In genomic region chr4:126156617-126157016, GRCm38 (mm10) we compare ENCODE assay signal across 9 mouse cellular contexts. TPM values are rescaled to one million over a fixed set of nuclear protein-coding genes. Genes with fewer than 3 reads are reported as not detected.
DNase-seq lines count a peak whose midpoint lies in the region; ATAC-seq and TF ChIP-seq lines count a peak whose summit lies in the region.
"Had no signal": no experiment of that assay in that cellular context is flagged by ENCODE, and none has a peak within 500 bp of the region (broad histone marks: within the 10 kb centered on the region; RNA-seq: fewer than 3 reads in every experiment).

No protein-coding gene starts in this region.

- no peak for TF ChIP-seq POLR2A in MEL (IDR thresholded peaks at IDR 0.05; ENCODE audit: control insufficient read depth in 1 of 2, insufficient read depth in 1 of 2, low read depth in 1 of 2, low read length in 2 of 2, poor library complexity in 1 of 2)
- TF ChIP-seq POLR2A in small intestine, adult 2 months (IDR thresholded peaks at IDR 0.05; ENCODE audit: low read depth, low read length) = no peak

- peaks cover 10% of the 10 kb centered on the region for H3K36me3 ChIP-seq in kidney, embryonic 16.5 days (ENCODE audit: insufficient read depth, low read length)
- no peaks in the 10 kb centered on the region for H3K36me3 ChIP-seq in MEL (ENCODE audit: control insufficient read depth in 1 of 2, insufficient read depth in 2 of 2, low read length in 2 of 2)
- 0 out of 2 replicates have a peak, but pooled peaks cover 3% of the 10 kb centered on the region for H3K36me3 ChIP-seq in intestine, embryonic 15.5 days
- no peaks in the 10 kb centered on the region for H3K36me3 ChIP-seq in small intestine, adult 2 months (ENCODE audit: control insufficient read depth, insufficient read depth, low read length)
- H3K36me3 ChIP-seq: neural tube, embryonic 12.5 days had no signal

- no peak overlapping the region for H3K9ac ChIP-seq in kidney, embryonic 16.5 days (replicated peaks; ENCODE audit: low read length)
- H3K9ac ChIP-seq in MEL (ENCODE audit: control insufficient read depth, low read depth, low read length, poor library complexity, severe bottlenecking) = no peak overlapping the region
- no peak overlapping the region for H3K9ac ChIP-seq in intestine, embryonic 15.5 days
- H3K9ac ChIP-seq: neural tube, embryonic 12.5 days had no signal

- H3K4me1 ChIP-seq in kidney, embryonic 16.5 days (ENCODE audit: insufficient read depth, low read length) = peaks cover 22% of the 10 kb centered on the region
- no peaks in the 10 kb centered on the region for H3K4me1 ChIP-seq in MEL (ENCODE audit: control insufficient read depth in 1 of 2, insufficient read depth in 2 of 2, low read length in 2 of 2)
- peaks cover 20% of the 10 kb centered on the region for H3K4me1 ChIP-seq in intestine, embryonic 15.5 days (replicated peaks)
- peaks cover 7% of the 10 kb centered on the region; the same call in 1 of the 2 replicates for H3K4me1 ChIP-seq in small intestine, adult 2 months (ENCODE audit: control insufficient read depth, insufficient read depth, insufficient read length, low read length)
- H3K4me1 ChIP-seq: neural tube, embryonic 12.5 days had no signal

- 61% methylated on average over 5 of the region's 5 CpGs for WGBS in kidney, embryonic 16.5 days
- 55% methylated on average over 5 of the region's 5 CpGs for WGBS in intestine, embryonic 15.5 days
- WGBS in small intestine, adult 2 months = 70% methylated on average over 5 of the region's 5 CpGs

- DNase-seq in kidney, adult 8-10 months = no peak
- DNase-seq in MEL (ENCODE audit: low read depth, low spot score) = peak; percentile 49
- DNase-seq in frontal cortex, postnatal 36 days (ENCODE audit: low spot score in 2 of 2) = no peak
- DNase-seq in embryo, embryonic 10.5 days (ENCODE audit: low spot score) = no peak
- no peak for DNase-seq in urinary bladder, postnatal 10 days (ENCODE audit: low spot score)

- TF ChIP-seq EP300 in MEL (IDR thresholded peaks at IDR 0.05; ENCODE audit: low read depth in 1 of 2, low read length in 2 of 2) = no peak

- TF ChIP-seq RAD21 in MEL (IDR thresholded peaks at IDR 0.05; ENCODE audit: low read depth, low read length) = peak; percentile 26

- peak; percentile 66 to 97 (median 76) for TF ChIP-seq CTCF in MEL (IDR thresholded peaks at IDR 0.05 in 2 of 3, conservative IDR thresholded peaks at IDR 0.05 in 1 of 3; ENCODE audit: control insufficient read depth in 1 of 3, insufficient read depth in 1 of 3, low read depth in 2 of 3, low read length in 3 of 3, poor library complexity in 1 of 3, severe bottlenecking in 1 of 3)
- TF ChIP-seq CTCF in small intestine, adult 2 months (IDR thresholded peaks at IDR 0.05; ENCODE audit: extremely low read depth, insufficient read length, insufficient replicate concordance, low read depth, low read length) = peak; percentile 80

- H3K79me2 ChIP-seq in MEL (ENCODE audit: control insufficient read depth, insufficient read depth, low read length, poor library complexity) = no peaks in the 10 kb centered on the region

- H3K4me3 ChIP-seq in kidney, embryonic 16.5 days (ENCODE audit: low read length) = no peak overlapping the region
- no peak overlapping the region for H3K4me3 ChIP-seq in MEL (ENCODE audit: control insufficient read depth in 1 of 2, insufficient read depth in 1 of 2, low read depth in 2 of 2, low read length in 2 of 2)
- H3K4me3 ChIP-seq in intestine, embryonic 15.5 days (replicated peaks) = no peak overlapping the region
- H3K4me3 ChIP-seq in small intestine, adult 2 months (ENCODE audit: low read depth, low read length) = no peak overlapping the region
- H3K4me3 ChIP-seq: neural tube, embryonic 12.5 days had no signal

- H3K27me3 ChIP-seq in kidney, embryonic 16.5 days (ENCODE audit: insufficient read depth, low read length) = no peaks in the 10 kb centered on the region
- H3K27me3 ChIP-seq in MEL (ENCODE audit: control insufficient read depth in 1 of 2, insufficient read depth in 2 of 2, low read length in 2 of 2) = no peaks in the 10 kb centered on the region
- no peaks in the 10 kb centered on the region for H3K27me3 ChIP-seq in intestine, embryonic 15.5 days (replicated peaks)
- no peaks in the 10 kb centered on the region for H3K27me3 ChIP-seq in small intestine, adult 2 months (ENCODE audit: control insufficient read depth, insufficient read depth, low read length)
- H3K27me3 ChIP-seq: neural tube, embryonic 12.5 days had no signal

- no peaks in the 10 kb centered on the region for H3K9me3 ChIP-seq in kidney, embryonic 16.5 days (ENCODE audit: low read length)
- no peaks in the 10 kb centered on the region for H3K9me3 ChIP-seq in MEL (replicated peaks; ENCODE audit: insufficient read depth, low read length)
- no peaks in the 10 kb centered on the region for H3K9me3 ChIP-seq in intestine, embryonic 15.5 days
- H3K9me3 ChIP-seq: neural tube, embryonic 12.5 days had no signal

- H3K4me2 ChIP-seq in kidney, embryonic 16.5 days (replicated peaks; ENCODE audit: low read depth, low read length) = no peak overlapping the region
- no peak overlapping the region for H3K4me2 ChIP-seq in intestine, embryonic 15.5 days (replicated peaks)
- H3K4me2 ChIP-seq: neural tube, embryonic 12.5 days had no signal

- no peak for ATAC-seq in kidney, embryonic 16.5 days (ENCODE audit: low FRiP score, low TSS enrichment)
- no peak for ATAC-seq in intestine, embryonic 15.5 days

- peak overlapping the region; percentile 93 for H3K27ac ChIP-seq in kidney, embryonic 16.5 days (ENCODE audit: low read length)
- H3K27ac ChIP-seq in MEL (ENCODE audit: control insufficient read depth, low read depth, low read length) = no peak overlapping the region
- H3K27ac ChIP-seq in intestine, embryonic 15.5 days = peak overlapping the region; percentile 69
- H3K27ac ChIP-seq in small intestine, adult 2 months (ENCODE audit: insufficient read depth, low read depth, low read length) = no peak overlapping the region

TF ChIP-seq in MEL, 35 proteins besides CTCF, POLR2A, EP300 and RAD21:
- TF ChIP-seq BHLHE40 (IDR thresholded peaks at IDR 0.05; ENCODE audit: borderline replicate concordance, low read depth, low read length) = no peak
- no peak for TF ChIP-seq GATA1 (IDR thresholded peaks at IDR 0.05; ENCODE audit: low read depth, low read length)
- 0 out of 2 replicates have a peak, but pooled peaks have one; percentile 14 for TF ChIP-seq ZC3H11A (IDR thresholded peaks at IDR 0.05; ENCODE audit: low read depth, low read length)
- peak; percentile 55 for TF ChIP-seq SMC3 (IDR thresholded peaks at IDR 0.05; ENCODE audit: low read depth, low read length)

RNA-seq across cellular contexts. Expression of gene Sh3d21, which starts 6.7 kb away (rescaled TPM):
- 9.1 and 10.5 TPM in 2 replicates for polyA plus RNA-seq in kidney, embryonic 16.5 days (2015; fragmentation: Nextera tagmentation; extraction: Ambion mirVana)
- 0.31 and 0.56 TPM in 2 replicates for total RNA-seq in MEL (2012; rRNA removed)
- polyA plus RNA-seq in MEL (2012; ENCODE audit: insufficient read depth in 1 of 2, insufficient read length in 2 of 2, low read depth in 1 of 2, low replicate concordance in 2 of 2, missing spikeins in 1 of 2) = 1 to 10 TPM in 1 of 2 experiments, not detected in 1; 1.3 TPM
- 12.8 and 12.9 TPM in 2 replicates for polyA plus RNA-seq in intestine, embryonic 15.5 days (2015; fragmentation: Nextera tagmentation; extraction: Ambion mirVana)
- 5.2 and 6.5 TPM in 2 replicates for polyA plus RNA-seq in small intestine, adult 2 months (2012; rRNA removed)

RNA-seq across cellular contexts. Expression of gene Eva1b, which starts 9.1 kb away (rescaled TPM):
- 99.9 and 103 TPM in 2 replicates for polyA plus RNA-seq in kidney, embryonic 16.5 days (2015; fragmentation: Nextera tagmentation; extraction: Ambion mirVana)
- total RNA-seq in MEL (2012; rRNA removed) = 9.3 and 9.6 TPM in 2 replicates
- polyA plus RNA-seq in MEL (2012; ENCODE audit: insufficient read depth in 1 of 2, insufficient read length in 2 of 2, low read depth in 1 of 2, low replicate concordance in 2 of 2, missing spikeins in 1 of 2) = 10 to 100 TPM in 1 of 2 experiments, not detected in 1; 12.2 TPM
- 41.8 and 44.6 TPM in 2 replicates for polyA plus RNA-seq in intestine, embryonic 15.5 days (2015; fragmentation: Nextera tagmentation; extraction: Ambion mirVana)
- 45.0 and 54.3 TPM in 2 replicates for polyA plus RNA-seq in small intestine, adult 2 months (2012; rRNA removed)

RNA-seq across cellular contexts. Expression of gene Thrap3, which starts 45.9 kb away (rescaled TPM):
- polyA plus RNA-seq in kidney, embryonic 16.5 days (2015; fragmentation: Nextera tagmentation; extraction: Ambion mirVana) = 210 and 218 TPM in 2 replicates
- total RNA-seq in MEL (2012; rRNA removed) = 158 and 177 TPM in 2 replicates
- polyA plus RNA-seq in MEL (2012; ENCODE audit: insufficient read depth in 1 of 2, insufficient read length in 2 of 2, low read depth in 1 of 2, low replicate concordance in 2 of 2, missing spikeins in 1 of 2) = 100 to 1,000 TPM; 310 to 471 TPM
- polyA plus RNA-seq in intestine, embryonic 15.5 days (2015; fragmentation: Nextera tagmentation; extraction: Ambion mirVana) = 172 and 202 TPM in 2 replicates
- 10.0 and 22.1 TPM in 2 replicates for polyA plus RNA-seq in small intestine, adult 2 months (2012; rRNA removed)

RNA-seq across cellular contexts. Expression of gene Stk40, which starts 52.9 kb away (rescaled TPM):
- polyA plus RNA-seq in kidney, embryonic 16.5 days (2015; fragmentation: Nextera tagmentation; extraction: Ambion mirVana) = 43.9 and 44.5 TPM in 2 replicates
- 16.8 and 30.4 TPM in 2 replicates for total RNA-seq in MEL (2012; rRNA removed)
- polyA plus RNA-seq in MEL (2012; ENCODE audit: insufficient read depth in 1 of 2, insufficient read length in 2 of 2, low read depth in 1 of 2, low replicate concordance in 2 of 2, missing spikeins in 1 of 2) = 100 to 1,000 TPM in 1 of 2 experiments, 10 to 100 TPM in 1; 79.4 to 270 TPM
- polyA plus RNA-seq in intestine, embryonic 15.5 days (2015; fragmentation: Nextera tagmentation; extraction: Ambion mirVana) = 29.5 and 32.1 TPM in 2 replicates
- 14.5 and 24.0 TPM in 2 replicates for polyA plus RNA-seq in small intestine, adult 2 months (2012; rRNA removed)

Comparison
In these comparisons a context has a peak if more than half of its experiments do, and no peak if none do; other contexts are left out.
1. H3K27ac ChIP-seq: peak in kidney, embryonic 16.5 days (single experiment) and intestine, embryonic 15.5 days (single experiment); none in MEL (single experiment) and small intestine, adult 2 months (single experiment).